Mouse (Mus musculus) urinary bladder, postnatal 10 days (tissue): ENCODE measurements around the gene Wdr37.

Experiments used
- DNase-seq: peaks from one replicate; pipeline ENCODE4 v3.0.0; 2022; ENCODE audit warnings: low spot score

The Wdr37 gene

GRCm38 (mm10) chr13:8839937-8840336 lies 31.8 kb downstream of the Wdr37 start:
- DNase-seq, result no peak

- DNase-seq, result no peak
These were observed 32.6 kb downstream of the Wdr37 start for GRCm38 (mm10) chr13:8839111-8839510.

- no peak for DNase-seq
These were observed 33.3 kb downstream of the Wdr37 start for GRCm38 (mm10) chr13:8838394-8838793.

GRCm38 (mm10) chr13:8834573-8834972 lies 37.1 kb downstream of the Wdr37 start:
- no peak for DNase-seq

- DNase-seq, result no peak
These were observed 40.0 kb downstream of the Wdr37 start for GRCm38 (mm10) chr13:8831546-8832251.

- DNase-seq, result no peak
These were observed 41.0 kb downstream of the Wdr37 start for GRCm38 (mm10) chr13:8830696-8831095.

GRCm38 (mm10) chr13:8829784-8830183 lies 41.9 kb downstream of the Wdr37 start:
- DNase-seq, result no peak

- DNase-seq, result no peak
These were observed 42.8 kb downstream of the Wdr37 start for GRCm38 (mm10) chr13:8828946-8829345.

- no peak for DNase-seq
These were observed 48.2 kb downstream of the Wdr37 start for GRCm38 (mm10) chr13:8823546-8823945.

GRCm38 (mm10) chr13:8823120-8823519 lies 48.6 kb downstream of the Wdr37 start:
- no peak for DNase-seq

GRCm38 (mm10) chr13:8822201-8822600 lies 49.5 kb downstream of the Wdr37 start:
- DNase-seq, result no peak

GRCm38 (mm10) chr13:8805931-8806330 lies 65.8 kb downstream of the Wdr37 start:
- DNase-seq, result no peak

- no peak for DNase-seq
These were observed 71.1 kb downstream of the Wdr37 start for GRCm38 (mm10) chr13:8800576-8800975.

GRCm38 (mm10) chr13:8793217-8793616 lies 78.5 kb downstream of the Wdr37 start:
- no peak for DNase-seq

- no peak for DNase-seq
These were observed 86.5 kb downstream of the Wdr37 start for GRCm38 (mm10) chr13:8785185-8785584.

GRCm38 (mm10) chr13:8784308-8785061 lies 87.2 kb downstream of the Wdr37 start:
- DNase-seq, result no peak

GRCm38 (mm10) chr13:8783686-8784307 lies 87.9 kb downstream of the Wdr37 start:
- DNase-seq, result no peak

- DNase-seq, result no peak
These were observed 89.1 kb downstream of the Wdr37 start for GRCm38 (mm10) chr13:8782636-8783035.

GRCm38 (mm10) chr13:8780441-8780840 lies 91.3 kb downstream of the Wdr37 start:
- DNase-seq, result no peak

- no peak for DNase-seq
These were observed 101.1 kb downstream of the Wdr37 start for GRCm38 (mm10) chr13:8770616-8771015.

GRCm38 (mm10) chr13:8769654-8770227 lies 102.0 kb downstream of the Wdr37 start:
- no peak for DNase-seq

GRCm38 (mm10) chr13:8760940-8761339 lies 110.8 kb downstream of the Wdr37 start:
- no peak for DNase-seq
